In the genomic region with DNA sequence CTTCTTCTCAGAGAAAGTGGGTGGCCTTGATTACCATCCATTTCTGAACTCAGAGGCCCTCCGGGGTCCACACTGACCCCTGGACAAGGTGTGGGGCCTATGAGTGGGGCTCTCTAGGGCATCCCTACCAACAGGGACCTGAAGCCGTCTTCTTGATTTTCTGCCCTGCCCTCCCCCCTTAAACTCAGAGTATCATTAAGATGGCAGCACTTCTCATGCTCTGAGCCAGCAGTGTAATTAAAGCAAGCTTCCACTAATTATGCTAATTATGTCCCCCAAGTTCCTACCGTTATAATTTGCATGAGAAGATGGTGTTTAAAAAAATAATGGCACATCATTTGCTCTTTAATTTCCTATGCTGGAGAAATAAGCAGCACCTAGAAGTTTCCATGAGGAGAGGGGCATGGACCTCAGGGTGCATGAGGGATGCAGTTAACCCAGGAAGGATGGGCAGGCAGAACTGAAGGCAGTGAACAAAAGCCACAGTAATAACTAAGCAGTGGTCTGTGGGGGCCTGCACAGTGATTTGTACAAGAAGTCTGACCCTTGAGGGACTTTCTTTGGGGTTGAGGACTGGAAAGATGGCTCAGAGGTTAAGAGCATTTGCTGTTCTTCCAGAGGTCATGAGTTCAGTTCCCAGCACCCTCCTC, we compare ENCODE assay signal across 18 mouse cellular contexts.
A peak's percentile ranks its signal among the peaks of the same experiment; 100 is the strongest.
DNase-seq lines count a peak whose midpoint lies in the region; ATAC-seq lines count a peak whose summit lies in the region.
"Had no signal": no experiment of that assay in that cellular context is flagged by ENCODE, and none has a peak within 500 bp of the region (broad histone marks: within the 10 kb centered on the region; RNA-seq: fewer than 3 reads in every experiment).

No protein-coding gene starts in this region.

- DNase-seq in heart, adult 11 months: peak; percentile 66
- DNase-seq in heart, postnatal 25 days (ENCODE audit: low spot score): no peak
- DNase-seq in forebrain, embryonic 14.5 days (ENCODE audit: low spot score): peak; percentile 64
- DNase-seq in right cerebral cortex, adult 2 months (ENCODE audit: low spot score in 2 of 2): no peak
- DNase-seq: adrenal gland, postnatal 10 days; cerebellum, adult 11-12 months; cerebellum, adult 9-11 months; cerebellum, postnatal 36 days; gastrocnemius, postnatal 14 days; heart, postnatal 36 days; kidney, adult 2 months had no signal

- no peak overlapping the region for H3K9ac ChIP-seq in hindbrain, embryonic 16.5 days (ENCODE audit: low read depth, low read length)
- no peak overlapping the region for H3K9ac ChIP-seq in hindbrain, embryonic 12.5 days
- no peak overlapping the region for H3K9ac ChIP-seq in forebrain, embryonic 14.5 days (ENCODE audit: low read length)
- no peak overlapping the region for H3K9ac ChIP-seq in neural tube, embryonic 14.5 days (replicated peaks; ENCODE audit: low read depth, low read length)
- no peak overlapping the region for H3K9ac ChIP-seq in kidney, embryonic 14.5 days (ENCODE audit: low read depth, low read length)
- H3K9ac ChIP-seq: embryonic facial prominence, embryonic 13.5 days; heart, embryonic 12.5 days had no signal

- H3K27me3 ChIP-seq in hindbrain, embryonic 16.5 days (replicated peaks; ENCODE audit: control insufficient read depth, insufficient read depth, low read length): peaks cover 2% of the 10 kb centered on the region
- peaks cover 45% of the 10 kb centered on the region for H3K27me3 ChIP-seq in hindbrain, embryonic 12.5 days
- 0 out of 2 replicates have a peak, but pooled peaks cover 3% of the 10 kb centered on the region for H3K27me3 ChIP-seq in forebrain, embryonic 14.5 days (replicated peaks; ENCODE audit: control insufficient read depth, insufficient read depth, low read length)
- H3K27me3 ChIP-seq in neural tube, embryonic 14.5 days (ENCODE audit: control insufficient read depth, insufficient read depth, low read length): no peaks in the 10 kb centered on the region
- H3K27me3 ChIP-seq in kidney, embryonic 14.5 days (ENCODE audit: control insufficient read depth, insufficient read depth, low read length): peaks cover 18% of the 10 kb centered on the region

- peak; percentile 34; the same call in 1 of the 2 replicates for ATAC-seq in hindbrain, embryonic 16.5 days
- ATAC-seq in hindbrain, embryonic 12.5 days (ENCODE audit: low FRiP score): no peak
- ATAC-seq in forebrain, embryonic 14.5 days: peak; percentile 70
- peak; percentile 41; the same call in 1 of the 2 replicates for ATAC-seq in neural tube, embryonic 14.5 days (ENCODE audit: low read depth)
- no peak for ATAC-seq in kidney, embryonic 14.5 days (ENCODE audit: low FRiP score, low TSS enrichment)
- ATAC-seq: intestine, embryonic 16.5 days had no signal

- no peak overlapping the region for H3K4me2 ChIP-seq in hindbrain, embryonic 16.5 days (ENCODE audit: low read length)
- H3K4me2 ChIP-seq in hindbrain, embryonic 12.5 days (replicated peaks): no peak overlapping the region
- no peak overlapping the region for H3K4me2 ChIP-seq in forebrain, embryonic 14.5 days (ENCODE audit: low read length)
- no peak overlapping the region for H3K4me2 ChIP-seq in neural tube, embryonic 14.5 days (ENCODE audit: low read depth, low read length)
- no peak overlapping the region for H3K4me2 ChIP-seq in kidney, embryonic 14.5 days (replicated peaks; ENCODE audit: low read depth, low read length)
- H3K4me2 ChIP-seq: embryonic facial prominence, embryonic 13.5 days; heart, embryonic 12.5 days had no signal

- no peak overlapping the region for H3K27ac ChIP-seq in hindbrain, embryonic 16.5 days (ENCODE audit: low read depth, low read length)
- no peak overlapping the region for H3K27ac ChIP-seq in hindbrain, embryonic 12.5 days
- no peak overlapping the region for H3K27ac ChIP-seq in forebrain, embryonic 14.5 days (ENCODE audit: low read depth, low read length)
- H3K27ac ChIP-seq in neural tube, embryonic 14.5 days (ENCODE audit: low read depth, low read length): no peak overlapping the region; the same call in 1 of the 2 replicates
- H3K27ac ChIP-seq in kidney, embryonic 14.5 days (ENCODE audit: low read depth, low read length): no peak overlapping the region
- H3K27ac ChIP-seq: embryonic facial prominence, embryonic 13.5 days had no signal

- H3K4me3 ChIP-seq in hindbrain, embryonic 16.5 days (ENCODE audit: low read length): no peak overlapping the region
- no peak overlapping the region for H3K4me3 ChIP-seq in hindbrain, embryonic 12.5 days
- H3K4me3 ChIP-seq in forebrain, embryonic 14.5 days (ENCODE audit: low read depth, low read length): no peak overlapping the region
- H3K4me3 ChIP-seq in neural tube, embryonic 14.5 days (ENCODE audit: low read depth, low read length): no peak overlapping the region
- no peak overlapping the region for H3K4me3 ChIP-seq in kidney, embryonic 14.5 days (ENCODE audit: low read length)
- H3K4me3 ChIP-seq: embryonic facial prominence, embryonic 13.5 days; heart, embryonic 12.5 days had no signal

- H3K9me3 ChIP-seq in hindbrain, embryonic 16.5 days (ENCODE audit: control insufficient read depth, low read length): no peaks in the 10 kb centered on the region
- H3K9me3 ChIP-seq in hindbrain, embryonic 12.5 days (replicated peaks): no peaks in the 10 kb centered on the region
- no peaks in the 10 kb centered on the region for H3K9me3 ChIP-seq in forebrain, embryonic 14.5 days (replicated peaks; ENCODE audit: control insufficient read depth, low read length)
- no peaks in the 10 kb centered on the region for H3K9me3 ChIP-seq in neural tube, embryonic 14.5 days (ENCODE audit: control insufficient read depth, low read length)
- no peaks in the 10 kb centered on the region for H3K9me3 ChIP-seq in kidney, embryonic 14.5 days (ENCODE audit: control insufficient read depth, low read length)
- H3K9me3 ChIP-seq: embryonic facial prominence, embryonic 13.5 days; heart, embryonic 12.5 days had no signal

- H3K4me1 ChIP-seq in hindbrain, embryonic 16.5 days (ENCODE audit: control insufficient read depth, insufficient read depth, low read depth, low read length): no peaks in the 10 kb centered on the region; the same call in 1 of the 2 replicates
- peaks cover 9% of the 10 kb centered on the region for H3K4me1 ChIP-seq in hindbrain, embryonic 12.5 days
- peaks cover 33% of the 10 kb centered on the region for H3K4me1 ChIP-seq in forebrain, embryonic 14.5 days (ENCODE audit: control insufficient read depth, insufficient read depth, low read length)
- peaks cover 7% of the 10 kb centered on the region; the same call in 1 of the 2 replicates for H3K4me1 ChIP-seq in neural tube, embryonic 14.5 days (ENCODE audit: control insufficient read depth, insufficient read depth, low read length)
- peaks cover 4% of the 10 kb centered on the region; the same call in 1 of the 2 replicates for H3K4me1 ChIP-seq in kidney, embryonic 14.5 days (ENCODE audit: control insufficient read depth, insufficient read depth, low read length)

- peaks cover 3% of the 10 kb centered on the region for H3K36me3 ChIP-seq in hindbrain, embryonic 16.5 days (ENCODE audit: control insufficient read depth, insufficient read depth, low read length)
- H3K36me3 ChIP-seq in hindbrain, embryonic 12.5 days: 0 out of 2 replicates have a peak, but pooled peaks cover 3% of the 10 kb centered on the region
- no peaks in the 10 kb centered on the region for H3K36me3 ChIP-seq in forebrain, embryonic 14.5 days (ENCODE audit: control insufficient read depth, insufficient read depth, low read length)
- H3K36me3 ChIP-seq in neural tube, embryonic 14.5 days (ENCODE audit: control insufficient read depth, insufficient read depth, low read length): no peaks in the 10 kb centered on the region
- H3K36me3 ChIP-seq in kidney, embryonic 14.5 days (ENCODE audit: control insufficient read depth, insufficient read depth, low read length): no peaks in the 10 kb centered on the region
- H3K36me3 ChIP-seq: embryonic facial prominence, embryonic 13.5 days; heart, embryonic 12.5 days had no signal

- 53% methylated on average over 3 of the region's 3 CpGs for WGBS in hindbrain, embryonic 16.5 days
- WGBS in hindbrain, embryonic 12.5 days: 73% methylated on average over 3 of the region's 3 CpGs
- 30% methylated on average over 3 of the region's 3 CpGs for WGBS in forebrain, embryonic 14.5 days
- 53% methylated on average over 3 of the region's 3 CpGs for WGBS in neural tube, embryonic 14.5 days
- WGBS in kidney, embryonic 14.5 days: 77% methylated on average over 3 of the region's 3 CpGs

- intact Hi-C loops in heart, postnatal 25 days (cut with DNase I): no loop called here

Comparison
In these comparisons a context has a peak if more than half of its experiments do, and no peak if none do; other contexts are left out.
1. DNase-seq: peak in heart, adult 11 months (single experiment) and forebrain, embryonic 14.5 days (single experiment); none in heart, postnatal 25 days (single experiment) and right cerebral cortex, adult 2 months (0 of 2).
2. ATAC-seq: peak in hindbrain, embryonic 16.5 days (single experiment), forebrain, embryonic 14.5 days (single experiment) and neural tube, embryonic 14.5 days (single experiment); none in hindbrain, embryonic 12.5 days (single experiment) and kidney, embryonic 14.5 days (single experiment).